Mouse (Mus musculus) erythroblast, embryonic 14.5 days (primary cell): ENCODE measurements around the gene Ccdc141.

ENCODE experiments used
- GATA1 ChIP-seq: IDR thresholded peaks from 2 replicates; pipeline ENCODE4 v1.6.1; 2012; ENCODE audit warnings: low read length, inconsistent platforms, mixed read lengths
- TAL1 ChIP-seq: IDR thresholded peaks from 3 replicates; pipeline ENCODE4 v1.6.1; 2012; ENCODE audit warnings: low read length, inconsistent platforms, mixed read lengths

DNA sequence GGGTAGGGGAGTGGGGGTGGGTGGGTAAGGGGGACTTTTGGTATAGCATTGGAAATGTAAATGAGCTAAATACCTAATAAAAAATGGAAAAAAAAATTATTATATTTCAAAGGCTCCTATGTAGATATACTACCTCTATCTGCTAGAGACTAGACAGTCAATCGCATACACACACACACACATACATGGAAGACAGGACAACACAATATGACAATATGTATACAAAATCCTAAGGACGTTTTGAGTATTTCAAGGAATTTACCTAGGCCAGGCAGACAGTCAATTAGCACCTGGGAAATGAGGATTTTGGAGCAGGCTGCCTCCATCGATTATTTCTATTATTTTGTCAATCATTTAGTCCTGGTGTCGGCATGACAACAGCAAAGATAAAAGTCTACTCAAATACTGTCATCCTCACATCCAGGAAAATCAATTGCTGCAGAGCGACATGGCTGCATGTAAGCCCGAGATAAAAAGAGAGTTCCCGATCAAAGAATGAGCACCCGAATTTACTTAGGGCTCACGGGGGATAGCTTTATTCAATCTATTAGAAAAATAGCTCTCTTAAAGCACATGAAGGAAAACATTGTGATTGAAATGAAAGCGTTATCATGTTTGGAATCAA is 208.9 kb downstream of the Ccdc141 start:
- no peak for TF ChIP-seq GATA1
- no peak for TF ChIP-seq TAL1
